Mouse (Mus musculus) cerebellum, adult 9-11 months (tissue): ENCODE measurements around the gene Btbd35f5.
"Not testable (repeated sequence)": the region's sequence is repeated elsewhere in the genome, so short reads cannot be mapped to it uniquely, and the experiment has no call there.

ENCODE experiments used
- DNase-seq: peaks from one replicate; pipeline ENCODE4 v3.0.0; 2022

Btbd35f5 gene

GRCm38 (mm10) chrX:32973597-32973996 is at the start of gene Btbd35f5:
Gene Btbd35f5 (plus strand): TSS chrX:32973897.
- DNase-seq: not testable (repeated sequence)

- DNase-seq: not testable (repeated sequence)
Observed at GRCm38 (mm10) chrX:32941468-32941867, 32.2 kb upstream of the Btbd35f5 start, which contains the start of gene Gm21789. Gene Gm21789 (plus strand): TSS chrX:32941768.
